Mouse (Mus musculus) embryonic facial prominence, embryonic 11.5 days (tissue): Measurements from ENCODE around the gene Serpinb9b. TPM values are rescaled to one million over a fixed set of nuclear protein-coding genes. Genes with fewer than 3 reads are reported as not detected.

Source experiments
- ATAC-seq: fragments of 200-750 bp; cut with Nextera tagmentation; replicated peaks from 2 replicates; pipeline ENCODE4 v1.8.0; 2017; ENCODE audit warnings: low read depth; ENCODE audit not compliant: insufficient number of reproducible peaks, low FRiP score, low TSS enrichment
- DNase-seq: peaks from one replicate; pipeline ENCODE4 v3.0.0-alpha.2; 2015; ENCODE audit warnings: low spot score
- H3K27ac ChIP-seq: fragments of 300-500 bp; sonication (generic); replicated peaks from 2 replicates; pipeline ENCODE4 v1.5.1; 2014; ENCODE audit warnings: mild to moderate bottlenecking, low read depth, low read length, control low read depth
- H3K27me3 ChIP-seq: fragments of 300-500 bp; sonication (generic); 2 replicates; pipeline ENCODE4 v1.6.1; 2014; ENCODE audit warnings: mild to moderate bottlenecking, low read length, moderate library complexity, mixed read lengths; ENCODE audit not compliant: control insufficient read depth, insufficient read depth
- H3K36me3 ChIP-seq: fragments of 300-500 bp; sonication (generic); replicated peaks from 2 replicates; pipeline ENCODE4 v1.6.1; 2014; ENCODE audit warnings: low read depth, mild to moderate bottlenecking, low read length, moderate library complexity, mixed read lengths; ENCODE audit not compliant: control insufficient read depth, insufficient read depth
- H3K4me1 ChIP-seq: fragments of 300-500 bp; sonication (generic); 2 replicates; pipeline ENCODE4 v1.6.1; 2014; ENCODE audit warnings: low read length, mixed read lengths; ENCODE audit not compliant: control insufficient read depth, insufficient read depth
- H3K4me2 ChIP-seq: fragments of 300-500 bp; sonication (generic); 2 replicates; pipeline ENCODE4 v1.6.1; 2014; ENCODE audit warnings: low read depth, mild to moderate bottlenecking, control low read depth, low read length, moderate library complexity
- H3K4me3 ChIP-seq: fragments of 300-500 bp; sonication (generic); 2 replicates; pipeline ENCODE4 v1.5.1; 2014; ENCODE audit warnings: low read depth, low read length, control low read depth
- H3K9ac ChIP-seq: fragments of 300-500 bp; sonication (generic); replicated peaks from 2 replicates; pipeline ENCODE4 v1.6.1; 2014; ENCODE audit warnings: mild to moderate bottlenecking, control low read depth, low read length
- H3K9me3 ChIP-seq: fragments of 300-500 bp; sonication (generic); replicated peaks from 2 replicates; pipeline ENCODE4 v1.6.1; 2016; ENCODE audit warnings: mild to moderate bottlenecking, low read length, inconsistent platforms, mixed read lengths; ENCODE audit not compliant: control insufficient read depth
- WGBS: fragments of 180-500 bp; shearing (Covaris S2); extraction: QIAGEN DNeasy Blood & Tissue Kit; methylation state at CpG from one replicate; pipeline ENCODE4 v1.1.7; 2014; 5-methylcytosine and 5-hydroxymethylcytosine counted together
- polyA plus RNA-seq: library from polyadenylated mRNA; unstranded; fragments of >200 nt; fragmentation: Nextera tagmentation; extraction: Ambion mirVana; gene quantifications from 2 replicates; pipeline ENCODE4 v1.2.1, GENCODE M21; 2014

Serpinb9b gene
- polyA plus RNA-seq, 1 experiment from 2014 or later = 0.20 TPM

DNA sequence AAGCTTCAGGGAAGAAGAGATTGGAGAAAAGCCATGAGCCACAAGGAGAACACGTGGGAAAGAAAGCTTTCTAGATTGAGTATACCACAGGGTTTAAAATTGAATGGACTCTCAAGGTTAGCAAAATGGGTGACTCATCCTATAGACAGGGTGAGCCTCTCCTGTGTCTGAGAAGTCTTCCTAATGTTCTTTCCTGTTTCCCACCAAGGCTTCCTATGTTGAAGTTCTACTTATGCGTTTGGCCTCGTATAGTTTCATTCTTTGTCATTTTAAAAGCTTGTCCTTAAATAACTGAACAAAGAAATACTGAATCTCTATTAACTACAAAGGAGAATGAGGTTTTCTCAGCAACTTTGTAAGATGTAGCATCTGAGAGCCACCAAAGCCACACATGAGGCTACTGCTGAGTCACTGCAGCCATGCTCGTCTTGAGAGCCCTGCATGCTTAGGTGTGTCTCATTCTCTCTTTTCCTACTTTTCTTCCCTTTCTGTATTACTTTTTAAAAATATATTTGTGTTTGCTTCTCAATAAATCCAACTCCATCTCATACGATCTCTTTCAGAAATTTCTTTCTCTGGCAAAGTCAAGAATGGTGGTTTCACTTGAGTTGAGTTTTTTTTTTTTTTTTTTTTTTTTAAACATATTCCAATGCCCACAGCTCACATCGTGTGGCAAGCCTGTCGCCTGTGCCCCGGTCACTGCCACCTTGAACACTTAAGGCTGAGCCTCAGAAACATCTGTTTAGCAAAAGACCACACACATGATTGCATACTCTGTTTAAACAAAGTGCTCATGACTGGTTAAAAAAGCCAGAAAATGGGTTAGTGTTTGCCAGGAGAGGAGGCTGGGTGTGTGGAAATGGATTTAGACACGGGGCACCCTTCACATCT, 23.4 kb upstream of the Serpinb9b start:
- peak overlapping the region; percentile 25; the same call in 1 of the 2 replicates for H3K4me3 ChIP-seq
- peak; percentile 0 for DNase-seq
- WGBS = 68% methylated on average over 9 of the region's 9 CpGs
- H3K27ac ChIP-seq = no peak overlapping the region
- H3K4me2 ChIP-seq = peak overlapping the region; percentile 37
- H3K27me3 ChIP-seq = no peaks in the 10 kb centered on the region
- no peak for ATAC-seq
- peak overlapping the region; percentile 53 for H3K9ac ChIP-seq
- H3K36me3 ChIP-seq = no peaks in the 10 kb centered on the region
- H3K9me3 ChIP-seq = no peaks in the 10 kb centered on the region
- no peaks in the 10 kb centered on the region for H3K4me1 ChIP-seq

DNA sequence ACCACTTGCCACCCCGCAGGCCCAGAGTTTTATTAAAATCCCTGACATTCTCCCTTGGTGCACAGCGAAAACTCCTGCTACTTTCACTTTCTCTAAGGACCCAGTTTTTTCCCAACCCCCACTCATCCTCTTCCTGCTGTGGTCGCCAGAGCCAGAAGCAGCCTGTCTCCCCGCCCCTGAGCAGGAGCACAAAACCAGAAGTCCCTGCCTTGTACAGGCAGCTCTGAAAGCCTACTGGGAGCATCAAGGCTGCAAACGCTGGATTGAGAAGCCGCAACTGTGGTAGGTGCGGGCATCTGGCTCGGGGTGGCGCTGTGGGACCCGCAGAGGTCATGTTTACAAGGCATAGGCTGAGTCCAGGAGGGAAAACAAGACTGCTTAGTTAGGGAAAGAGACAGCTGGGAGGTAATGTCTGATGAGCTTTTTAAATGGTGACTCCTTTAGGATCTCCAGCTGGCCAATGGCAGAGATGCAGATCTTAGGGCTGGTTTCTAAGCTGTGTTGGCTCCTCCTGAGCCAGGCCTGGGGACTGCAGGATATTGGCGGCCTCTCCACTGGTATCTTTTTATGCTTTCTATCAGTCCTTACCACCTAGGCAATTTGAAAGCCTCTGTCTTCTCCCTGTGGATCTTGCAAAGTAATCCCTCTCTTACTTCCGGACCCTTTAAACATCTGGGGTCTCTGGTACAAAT, 22.7 kb upstream of the Serpinb9b start:
- peak overlapping the region; percentile 25 for H3K4me3 ChIP-seq
- H3K9me3 ChIP-seq = no peaks in the 10 kb centered on the region
- peak overlapping the region; percentile 53 for H3K9ac ChIP-seq
- 20% methylated on average over 12 of the region's 12 CpGs for WGBS
- no peak overlapping the region for H3K27ac ChIP-seq
- ATAC-seq = peak; percentile 75
- DNase-seq = peak; percentile 73
- no peaks in the 10 kb centered on the region for H3K4me1 ChIP-seq
- H3K27me3 ChIP-seq = no peaks in the 10 kb centered on the region
- H3K36me3 ChIP-seq = no peaks in the 10 kb centered on the region
- H3K4me2 ChIP-seq = peak overlapping the region; percentile 37

DNA sequence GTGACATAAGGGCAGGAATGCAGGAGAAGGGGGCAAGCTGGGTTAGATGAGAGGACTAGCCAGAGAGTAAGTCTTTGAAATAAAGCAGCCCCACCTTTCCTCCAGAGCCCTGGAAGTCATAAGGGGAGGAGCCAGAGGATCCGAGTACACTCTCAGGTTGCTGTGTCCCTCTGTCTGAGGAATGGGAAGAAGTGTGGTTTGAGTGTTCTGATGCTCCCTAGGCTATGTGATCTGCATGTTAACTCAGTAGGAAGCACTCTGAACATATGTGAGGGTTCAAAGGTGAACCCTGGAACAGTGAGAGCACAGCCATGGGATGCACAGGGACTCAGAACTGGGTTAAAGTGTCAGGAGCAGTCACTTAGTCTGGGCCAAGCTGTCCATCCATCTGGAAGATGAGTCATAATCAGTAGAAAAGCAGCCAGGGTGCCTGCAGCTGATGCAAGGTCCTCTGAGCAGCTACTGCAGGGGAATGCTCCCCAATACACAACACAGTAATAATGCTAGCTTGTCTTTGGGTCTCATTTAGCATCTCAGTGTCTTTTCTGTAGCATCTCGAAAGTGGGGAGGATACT, 21.6 kb upstream of the Serpinb9b start:
- H3K4me1 ChIP-seq = no peaks in the 10 kb centered on the region
- no peaks in the 10 kb centered on the region for H3K27me3 ChIP-seq
- DNase-seq (peak; percentile 4), ATAC-seq (no peak)
- H3K9ac ChIP-seq = no peak overlapping the region
- H3K4me2 ChIP-seq = no peak overlapping the region
- no peak overlapping the region for H3K4me3 ChIP-seq
- H3K27ac ChIP-seq = no peak overlapping the region
- no peaks in the 10 kb centered on the region for H3K36me3 ChIP-seq
- H3K9me3 ChIP-seq = no peaks in the 10 kb centered on the region
- 59% methylated on average over 2 of the region's 2 CpGs for whole genome bisulfite sequencing

DNA sequence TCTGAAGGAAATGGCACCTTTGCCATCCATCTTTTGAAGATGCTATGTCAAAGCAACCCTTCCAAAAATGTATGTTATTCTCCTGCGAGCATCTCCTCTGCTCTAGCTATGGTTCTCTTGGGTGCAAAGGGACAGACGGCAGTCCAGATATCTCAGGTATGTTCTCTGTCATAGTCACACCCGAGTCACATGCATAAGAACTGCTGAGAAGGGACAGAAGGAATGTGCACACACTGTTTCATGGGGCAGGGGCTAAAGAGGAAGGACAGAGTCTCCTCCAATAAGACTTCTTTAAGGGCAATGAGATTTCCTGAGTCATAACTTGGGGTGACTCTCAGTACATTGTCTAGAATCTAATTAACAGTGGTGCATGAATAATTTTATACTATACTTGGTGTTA, 20.7 kb upstream of the Serpinb9b start:
- no peak overlapping the region for H3K27ac ChIP-seq
- no peak for ATAC-seq
- H3K36me3 ChIP-seq = no peaks in the 10 kb centered on the region
- WGBS = 84% methylated on average over 3 of the region's 3 CpGs
- H3K9ac ChIP-seq = no peak overlapping the region
- no peaks in the 10 kb centered on the region for H3K4me1 ChIP-seq
- H3K9me3 ChIP-seq = no peaks in the 10 kb centered on the region
- DNase-seq = no peak
- no peak overlapping the region for H3K4me3 ChIP-seq
- no peak overlapping the region for H3K4me2 ChIP-seq
- no peaks in the 10 kb centered on the region for H3K27me3 ChIP-seq

DNA sequence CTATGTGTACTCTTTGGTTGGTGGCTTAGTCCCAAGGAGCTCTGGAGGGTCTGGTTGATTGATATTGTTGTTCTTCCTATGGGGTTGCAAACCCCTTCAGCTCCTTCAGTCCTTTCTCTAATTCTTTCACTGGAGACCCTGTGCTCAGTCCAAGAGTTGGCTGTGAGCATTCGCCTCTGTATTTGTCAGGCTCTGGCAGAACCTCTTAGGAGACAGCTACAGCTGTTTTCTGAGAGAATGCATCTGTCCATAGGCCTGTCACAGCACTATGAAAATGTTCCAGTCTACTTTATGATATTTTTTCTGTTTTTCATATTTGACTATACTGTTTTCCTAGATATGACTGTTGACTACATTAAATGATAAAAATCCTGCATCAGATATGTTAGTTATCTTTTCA, 14.8 kb upstream of the Serpinb9b start:
- no peak overlapping the region for H3K4me3 ChIP-seq
- H3K9me3 ChIP-seq = no peaks in the 10 kb centered on the region
- H3K9ac ChIP-seq = no peak overlapping the region
- no peak overlapping the region for H3K4me2 ChIP-seq
- H3K27ac ChIP-seq = no peak overlapping the region
- no peak for DNase-seq
- H3K36me3 ChIP-seq = no peaks in the 10 kb centered on the region
- 75% methylated on average over 1 of the region's 1 CpGs for WGBS
- no peaks in the 10 kb centered on the region for H3K27me3 ChIP-seq
- no peaks in the 10 kb centered on the region for H3K4me1 ChIP-seq
- ATAC-seq = no peak

DNA sequence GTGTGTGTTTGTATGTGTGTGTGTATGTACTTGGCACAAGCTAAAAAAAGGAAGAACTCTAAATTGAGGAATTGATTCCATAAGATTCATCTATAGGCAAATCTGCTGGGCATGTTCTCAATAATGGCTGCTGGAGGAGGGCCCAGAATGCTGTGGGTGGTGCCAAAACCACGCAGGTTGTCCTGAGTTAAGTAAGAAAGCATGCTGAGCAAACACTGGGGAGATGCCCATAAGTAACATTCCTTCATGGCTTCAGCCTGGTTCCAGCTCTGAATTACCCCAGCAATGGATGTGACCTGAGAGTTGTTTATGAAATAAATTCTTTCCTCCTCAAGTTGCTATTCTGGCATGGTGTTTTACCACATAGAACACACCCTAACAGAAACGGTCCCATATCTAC, 13.9 kb upstream of the Serpinb9b start:
- H3K36me3 ChIP-seq = no peaks in the 10 kb centered on the region
- 77% methylated on average over 2 of the region's 2 CpGs for WGBS
- H3K4me3 ChIP-seq = no peak overlapping the region
- no peak for DNase-seq
- ATAC-seq = no peak
- H3K27me3 ChIP-seq = no peaks in the 10 kb centered on the region
- no peaks in the 10 kb centered on the region for H3K4me1 ChIP-seq
- no peaks in the 10 kb centered on the region for H3K9me3 ChIP-seq
- no peak overlapping the region for H3K4me2 ChIP-seq
- H3K9ac ChIP-seq = no peak overlapping the region
- H3K27ac ChIP-seq = no peak overlapping the region

DNA sequence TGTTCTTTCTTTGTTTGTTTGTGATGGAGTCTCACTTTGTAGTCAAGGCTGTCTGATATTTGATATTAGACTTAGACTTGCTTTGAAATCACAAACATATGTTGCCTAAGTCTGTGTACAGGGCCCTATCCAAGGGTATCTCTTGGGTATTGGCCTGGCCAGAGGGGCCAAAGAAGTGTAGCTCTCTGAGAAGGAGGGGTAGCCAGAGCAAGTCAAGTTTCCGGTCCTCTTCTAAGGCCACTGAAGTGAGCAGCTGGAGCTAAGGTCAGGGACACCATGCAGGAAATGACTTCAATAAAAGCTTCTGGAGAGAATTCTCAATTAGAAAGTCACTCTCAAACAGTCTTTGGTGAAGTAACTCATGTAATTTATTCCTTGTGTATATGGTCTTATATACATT, 4.8 kb upstream of the Serpinb9b start:
- no peak for DNase-seq
- Histone ChIP-seq H3K9ac (no peak overlapping the region), H3K4me3 (no peak overlapping the region), H3K4me2 (no peak overlapping the region), H3K27ac (no peak overlapping the region), H3K36me3 (no peaks in the 10 kb centered on the region), H3K9me3 (no peaks in the 10 kb centered on the region), H3K4me1 (no peaks in the 10 kb centered on the region), H3K27me3 (no peaks in the 10 kb centered on the region)
- ATAC-seq = no peak
- WGBS = 81% methylated on average over 1 of the region's 1 CpGs
